Mouse (Mus musculus): ENCODE measurements around the gene Ldb3. TPM values are rescaled to one million over a fixed set of nuclear protein-coding genes. Genes with fewer than 3 reads are reported as not detected.

Gene Ldb3
- total RNA-seq, 2 experiments from 2014 or later = 2.8 to 3.3 TPM

GRCm38 (mm10) chr14:34591741-34592535 lies 3.5 kb upstream of the Ldb3 start:
- intact Hi-C loops (cut with DNase I) = no loop called here
- DNase-seq (ENCODE audit: low spot score in 2 of 2) = no peak

- no peak for DNase-seq (ENCODE audit: low spot score in 2 of 2)
- intact Hi-C loops (cut with DNase I) = no loop called here
Measured at GRCm38 (mm10) chr14:34590743-34591675, 2.5 kb upstream of the Ldb3 start.

- intact Hi-C loops (cut with DNase I) = no loop called here
- DNase-seq (ENCODE audit: low spot score in 2 of 2) = no peak
Measured at GRCm38 (mm10) chr14:34590017-34590570, 1.6 kb upstream of the Ldb3 start.

GRCm38 (mm10) chr14:34589185-34589713 lies 767 bp upstream of the Ldb3 start:
- intact Hi-C loops (cut with DNase I) = no loop called here

GRCm38 (mm10) chr14:34588005-34588404 lies 477 bp downstream of the Ldb3 start:
- DNase-seq (ENCODE audit: low spot score in 2 of 2) = no peak
- intact Hi-C loops (cut with DNase I) = no loop called here

More at GRCm38 (mm10) chr14:34589185-34589713, 767 bp upstream of the Ldb3 start:
- DNase-seq (ENCODE audit: low spot score in 2 of 2) = no peak

- intact Hi-C loops (cut with DNase I) = no loop called here
Measured at GRCm38 (mm10) chr14:34586871-34587270, 1.6 kb downstream of the Ldb3 start.

GRCm38 (mm10) chr14:34585358-34586105 lies 3.0 kb downstream of the Ldb3 start:
- intact Hi-C loops (cut with DNase I) = no loop called here
- DNase-seq (ENCODE audit: low spot score in 2 of 2) = no peak

More at GRCm38 (mm10) chr14:34586871-34587270, 1.6 kb downstream of the Ldb3 start:
- no peak for DNase-seq (ENCODE audit: low spot score in 2 of 2)

GRCm38 (mm10) chr14:34582740-34583427 lies 5.6 kb downstream of the Ldb3 start:
- DNase-seq (ENCODE audit: low spot score in 2 of 2) = no peak

GRCm38 (mm10) chr14:34576858-34577257 lies 11.6 kb downstream of the Ldb3 start:
- DNase-seq (ENCODE audit: low spot score in 2 of 2) = no peak
- intact Hi-C loops (cut with DNase I) = loop anchor here (10.0 kb wide), 1 partner anchor 302 kb away; no protein-coding TSS in a partner anchor

More at GRCm38 (mm10) chr14:34582740-34583427, 5.6 kb downstream of the Ldb3 start:
- intact Hi-C loops (cut with DNase I) = no loop called here

GRCm38 (mm10) chr14:34574068-34574467 lies 14.4 kb downstream of the Ldb3 start:
- intact Hi-C loops (cut with DNase I) = loop anchor here (10.0 kb wide), 1 partner anchor 299 kb away; no protein-coding TSS in a partner anchor
- no peak for DNase-seq (ENCODE audit: low spot score in 2 of 2)

- intact Hi-C loops (cut with DNase I) = loop anchor here (10.0 kb wide), 1 partner anchor 299 kb away; no protein-coding TSS in a partner anchor
- DNase-seq (ENCODE audit: low spot score in 2 of 2) = no peak
Measured at GRCm38 (mm10) chr14:34573348-34573913, 15.1 kb downstream of the Ldb3 start.

GRCm38 (mm10) chr14:34571610-34572387 lies 16.7 kb downstream of the Ldb3 start:
- intact Hi-C loops (cut with DNase I) = loop anchor here (10.0 kb wide), 1 partner anchor 297 kb away; no protein-coding TSS in a partner anchor
- DNase-seq (ENCODE audit: low spot score in 2 of 2) = no peak

GRCm38 (mm10) chr14:34570903-34571302 lies 17.6 kb downstream of the Ldb3 start:
- no peak for DNase-seq (ENCODE audit: low spot score in 2 of 2)
- intact Hi-C loops (cut with DNase I) = loop anchor here (10.0 kb wide), 1 partner anchor 296 kb away; no protein-coding TSS in a partner anchor

GRCm38 (mm10) chr14:34570294-34570693 lies 18.2 kb downstream of the Ldb3 start:
- intact Hi-C loops (cut with DNase I) = loop anchor here (10.0 kb wide), 1 partner anchor 295 kb away; no protein-coding TSS in a partner anchor
- DNase-seq (ENCODE audit: low spot score in 2 of 2) = peak; percentile 68 to 78

GRCm38 (mm10) chr14:34569534-34570194 lies 18.8 kb downstream of the Ldb3 start:
- intact Hi-C loops (cut with DNase I) = loop anchor here (5.0 to 10.0 kb wide), 3 partner anchors 107 to 295 kb away; partner anchors contain the start of gene Sncg

GRCm38 (mm10) chr14:34568626-34569025 lies 19.9 kb downstream of the Ldb3 start:
- intact Hi-C loops (cut with DNase I) = loop anchor here (5.0 kb wide), 2 partner anchors 106 to 196 kb away; partner anchors contain the start of gene Sncg
- no peak for DNase-seq (ENCODE audit: low spot score in 2 of 2)

More at GRCm38 (mm10) chr14:34569534-34570194, 18.8 kb downstream of the Ldb3 start:
- DNase-seq (ENCODE audit: low spot score in 2 of 2) = no peak
